Mouse (Mus musculus) heart, embryonic 12.5 days (tissue): ENCODE measurements around the gene Rasgrf2. TPM values are rescaled to one million over a fixed set of nuclear protein-coding genes. Genes with fewer than 3 reads are reported as not detected.

ENCODE experiments used
- ATAC-seq: fragments of 200-750 bp; cut with Nextera tagmentation; 2 replicates; pipeline ENCODE4 v1.8.0; 2017; ENCODE audit warnings: moderate TSS enrichment, moderate library complexity; ENCODE audit not compliant: insufficient number of reproducible peaks, low FRiP score
- H3K27ac ChIP-seq: fragments of 300-500 bp; sonication (generic); 2 replicates; pipeline ENCODE4 v1.5.1; 2016; ENCODE audit warnings: mild to moderate bottlenecking, moderate library complexity; ENCODE audit not compliant: poor library complexity, severe bottlenecking
- H3K27me3 ChIP-seq: fragments of 300-500 bp; sonication (generic); replicated peaks from 2 replicates; pipeline ENCODE4 v1.6.1; 2016; ENCODE audit warnings: mild to moderate bottlenecking, moderate library complexity
- H3K36me3 ChIP-seq: fragments of 300-500 bp; sonication (generic); 2 replicates; pipeline ENCODE4 v1.6.1; 2016; ENCODE audit warnings: mild to moderate bottlenecking, moderate library complexity
- H3K4me1 ChIP-seq: fragments of 300-500 bp; sonication (generic); replicated peaks from 2 replicates; pipeline ENCODE4 v1.6.1; 2016; ENCODE audit warnings: mild to moderate bottlenecking
- H3K4me2 ChIP-seq: fragments of 300-500 bp; sonication (generic); 2 replicates; pipeline ENCODE4 v1.6.1; 2016; ENCODE audit warnings: mild to moderate bottlenecking, moderate library complexity
- H3K4me3 ChIP-seq: fragments of 300-500 bp; sonication (generic); 2 replicates; pipeline ENCODE4 v1.5.1; 2016; ENCODE audit warnings: mild to moderate bottlenecking
- H3K9ac ChIP-seq: fragments of 300-500 bp; sonication (generic); 2 replicates; pipeline ENCODE4 v1.6.1; 2016; ENCODE audit warnings: mild to moderate bottlenecking, moderate library complexity
- H3K9me3 ChIP-seq: fragments of 300-500 bp; sonication (generic); replicated peaks from 2 replicates; pipeline ENCODE4 v1.6.1; 2016; ENCODE audit warnings: mild to moderate bottlenecking, moderate library complexity
- WGBS: fragments of 180-500 bp; shearing (Covaris S2); methylation state at CpG from one replicate; pipeline ENCODE4 v1.1.7; 2016; 5-methylcytosine and 5-hydroxymethylcytosine counted together
- polyA plus RNA-seq: library from polyadenylated mRNA; unstranded; fragments of >200 nt; fragmentation: Nextera tagmentation; extraction: Ambion mirVana; gene quantifications from 2 replicates; pipeline ENCODE4 v1.2.1, GENCODE M21; 2016

Gene Rasgrf2
- polyA plus RNA-seq, 1 experiment from 2014 or later: 0.89 TPM

- 39% methylated on average over 4 of the region's 4 CpGs for WGBS
- no peak overlapping the region for H3K27ac ChIP-seq
- no peak overlapping the region for H3K4me2 ChIP-seq
- H3K4me1 ChIP-seq: peaks cover 17% of the 10 kb centered on the region
- no peak for ATAC-seq
- no peak overlapping the region for H3K9ac ChIP-seq
- H3K4me3 ChIP-seq: no peak overlapping the region
- H3K36me3 ChIP-seq: no peaks in the 10 kb centered on the region
- H3K9me3 ChIP-seq: no peaks in the 10 kb centered on the region
- H3K27me3 ChIP-seq: no peaks in the 10 kb centered on the region
These were observed 216.3 kb downstream of the Rasgrf2 start for GRCm38 (mm10) chr13:91915192-91915581.

GRCm38 (mm10) chr13:91911652-91912051, 219.8 kb downstream of the Rasgrf2 start:
- Histone ChIP-seq H3K4me2 (no peak overlapping the region), H3K36me3 (no peaks in the 10 kb centered on the region), H3K9ac (no peak overlapping the region), H3K4me3 (no peak overlapping the region), H3K9me3 (no peaks in the 10 kb centered on the region), H3K4me1 (peaks cover 17% of the 10 kb centered on the region), H3K27me3 (no peaks in the 10 kb centered on the region), H3K27ac (peak overlapping the region; percentile 73)
- no peak for ATAC-seq

GRCm38 (mm10) chr13:91911211-91911610, 220.2 kb downstream of the Rasgrf2 start:
- H3K4me2 ChIP-seq: no peak overlapping the region
- no peak overlapping the region for H3K4me3 ChIP-seq
- H3K9me3 ChIP-seq: no peaks in the 10 kb centered on the region
- H3K27me3 ChIP-seq: no peaks in the 10 kb centered on the region
- peak; percentile 62; the same call in 1 of the 2 replicates for ATAC-seq
- H3K9ac ChIP-seq: no peak overlapping the region
- H3K36me3 ChIP-seq: no peaks in the 10 kb centered on the region
- peak overlapping the region; percentile 73; the same call in 1 of the 2 replicates for H3K27ac ChIP-seq
- peaks cover 17% of the 10 kb centered on the region for H3K4me1 ChIP-seq

- Histone ChIP-seq H3K27me3 (no peaks in the 10 kb centered on the region), H3K4me3 (no peak overlapping the region), H3K36me3 (no peaks in the 10 kb centered on the region), H3K9me3 (no peaks in the 10 kb centered on the region), H3K4me2 (no peak overlapping the region), H3K9ac (no peak overlapping the region), H3K27ac (no peak overlapping the region), H3K4me1 (peaks cover 14% of the 10 kb centered on the region)
- 38% methylated on average over 10 of the region's 10 CpGs for WGBS
- no peak for ATAC-seq
These were observed 223.1 kb downstream of the Rasgrf2 start for GRCm38 (mm10) chr13:91908202-91908980.

GRCm38 (mm10) chr13:91906338-91906737, 225.1 kb downstream of the Rasgrf2 start:
- 73% methylated on average over 3 of the region's 3 CpGs for WGBS
- Histone ChIP-seq H3K9me3 (no peaks in the 10 kb centered on the region), H3K27ac (no peak overlapping the region), H3K4me1 (peaks cover 8% of the 10 kb centered on the region), H3K4me3 (no peak overlapping the region), H3K36me3 (no peaks in the 10 kb centered on the region), H3K27me3 (no peaks in the 10 kb centered on the region), H3K9ac (no peak overlapping the region), H3K4me2 (no peak overlapping the region)
- no peak for ATAC-seq

GRCm38 (mm10) chr13:91896476-91896875, 235.0 kb downstream of the Rasgrf2 start:
- peaks cover 3% of the 10 kb centered on the region; the same call in 1 of the 2 replicates for H3K9me3 ChIP-seq
- no peaks in the 10 kb centered on the region for H3K36me3 ChIP-seq
- H3K27ac ChIP-seq: peak overlapping the region; percentile 65
- peaks cover 6% of the 10 kb centered on the region; the same call in 1 of the 2 replicates for H3K4me1 ChIP-seq
- H3K9ac ChIP-seq: no peak overlapping the region
- no peaks in the 10 kb centered on the region for H3K27me3 ChIP-seq
- no peak for ATAC-seq
- H3K4me2 ChIP-seq: no peak overlapping the region
- 13% methylated on average over 1 of the region's 1 CpGs for WGBS
- H3K4me3 ChIP-seq: no peak overlapping the region

GRCm38 (mm10) chr13:91893132-91893531, 238.3 kb downstream of the Rasgrf2 start:
- 67% methylated on average over 6 of the region's 6 CpGs for WGBS
- Histone ChIP-seq H3K4me2 (no peak overlapping the region), H3K36me3 (no peaks in the 10 kb centered on the region), H3K9ac (no peak overlapping the region), H3K4me1 (peaks cover 6% of the 10 kb centered on the region; the same call in 1 of the 2 replicates), H3K4me3 (no peak overlapping the region), H3K9me3 (no peaks in the 10 kb centered on the region), H3K27me3 (no peaks in the 10 kb centered on the region), H3K27ac (no peak overlapping the region)
- ATAC-seq: no peak; the same call in 1 of the 2 replicates

- Histone ChIP-seq H3K36me3 (no peaks in the 10 kb centered on the region), H3K4me2 (no peak overlapping the region), H3K4me3 (no peak overlapping the region), H3K9me3 (no peaks in the 10 kb centered on the region), H3K27ac (no peak overlapping the region), H3K4me1 (no peaks in the 10 kb centered on the region), H3K9ac (no peak overlapping the region), H3K27me3 (no peaks in the 10 kb centered on the region)
- no peak for ATAC-seq
- WGBS: 81% methylated on average over 6 of the region's 6 CpGs
These were observed 241.3 kb downstream of the Rasgrf2 start for GRCm38 (mm10) chr13:91890031-91890619.

GRCm38 (mm10) chr13:91884714-91885386, 246.6 kb downstream of the Rasgrf2 start:
- no peaks in the 10 kb centered on the region for H3K9me3 ChIP-seq
- no peaks in the 10 kb centered on the region for H3K4me1 ChIP-seq

GRCm38 (mm10) chr13:91881837-91882480, 249.5 kb downstream of the Rasgrf2 start:
- H3K4me1 ChIP-seq: peaks cover 14% of the 10 kb centered on the region
- no peak overlapping the region for H3K27ac ChIP-seq
- no peak for ATAC-seq
- H3K4me2 ChIP-seq: no peak overlapping the region
- no peak overlapping the region for H3K4me3 ChIP-seq
- no peaks in the 10 kb centered on the region for H3K36me3 ChIP-seq
- no peaks in the 10 kb centered on the region for H3K9me3 ChIP-seq
- H3K9ac ChIP-seq: no peak overlapping the region
- 60% methylated on average over 9 of the region's 9 CpGs for WGBS
- no peaks in the 10 kb centered on the region for H3K27me3 ChIP-seq

More at GRCm38 (mm10) chr13:91884714-91885386, 246.6 kb downstream of the Rasgrf2 start:
- Histone ChIP-seq H3K36me3 (no peaks in the 10 kb centered on the region), H3K27ac (no peak overlapping the region), H3K4me2 (no peak overlapping the region), H3K4me3 (no peak overlapping the region), H3K9ac (no peak overlapping the region), H3K27me3 (no peaks in the 10 kb centered on the region)
- 75% methylated on average over 5 of the region's 5 CpGs for WGBS
- ATAC-seq: no peak

- H3K27ac ChIP-seq: no peak overlapping the region
- peaks cover 22% of the 10 kb centered on the region for H3K4me1 ChIP-seq
- no peak overlapping the region for H3K9ac ChIP-seq
- WGBS: 89% methylated on average over 4 of the region's 4 CpGs
- no peak overlapping the region for H3K4me3 ChIP-seq
- ATAC-seq: no peak
- no peaks in the 10 kb centered on the region for H3K36me3 ChIP-seq
- no peaks in the 10 kb centered on the region for H3K9me3 ChIP-seq
- H3K27me3 ChIP-seq: no peaks in the 10 kb centered on the region
- no peak overlapping the region for H3K4me2 ChIP-seq
These were observed 251.2 kb downstream of the Rasgrf2 start for GRCm38 (mm10) chr13:91880256-91880655.
